Mouse (Mus musculus) gastrocnemius, adult 18-20 months (tissue): ENCODE measurements around the gene Zfp637. TPM values are rescaled to one million over a fixed set of nuclear protein-coding genes. Genes with fewer than 3 reads are reported as not detected.
"Not testable (repeated sequence)": the region's sequence is repeated elsewhere in the genome, so short reads cannot be mapped to it uniquely, and the experiment has no call there.

Experiments
- DNase-seq: peaks from one replicate; pipeline ENCODE4 v3.0.0; 2021; ENCODE audit warnings: low spot score
- total RNA-seq, 2 experiments: library from RNA; stranded (reverse); gene quantifications; 2 replicates each; pipeline ENCODE4 v1.2.3; 2021

Zfp637 gene
- total RNA-seq, 2 experiments from 2014 or later = 40.6 to 45.1 TPM

- peak; percentile 50 for DNase-seq
Measured at GRCm38 (mm10) chr6:117862899-117863620, 22.1 kb downstream of the Zfp637 start.

GRCm38 (mm10) chr6:117863751-117864150 is 22.8 kb downstream of the Zfp637 start:
- no peak for DNase-seq

- no peak for DNase-seq
Measured at GRCm38 (mm10) chr6:117868187-117868586, 27.2 kb downstream of the Zfp637 start.

DNA sequence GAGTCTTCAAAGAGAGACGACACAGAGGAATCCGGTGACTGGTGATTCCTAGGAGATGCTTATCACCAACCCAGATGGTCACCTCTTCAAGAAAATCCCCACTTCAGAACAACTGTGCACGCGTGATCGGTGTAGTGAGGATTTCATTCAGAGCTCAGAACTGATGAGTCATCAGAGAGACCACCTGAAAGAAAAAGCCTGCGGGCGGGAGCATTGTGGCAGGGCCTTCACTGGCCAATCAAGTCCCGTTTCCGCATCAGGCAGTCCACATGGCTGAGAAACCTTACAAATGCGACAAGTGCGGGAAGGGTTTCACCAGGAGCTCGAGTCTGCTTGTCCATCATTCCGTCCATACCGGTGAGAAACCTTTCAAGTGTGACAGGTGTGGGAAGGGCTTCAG is 30.1 kb downstream of the Zfp637 start:
- DNase-seq = no peak

GRCm38 (mm10) chr6:117873450-117873849 is 32.5 kb downstream of the Zfp637 start:
- not testable (repeated sequence) for DNase-seq

GRCm38 (mm10) chr6:117874621-117875281 is 33.8 kb downstream of the Zfp637 start:
- DNase-seq = no peak

- DNase-seq = peak; percentile 91
Measured at GRCm38 (mm10) chr6:117878700-117879407, 37.9 kb downstream of the Zfp637 start.

DNA sequence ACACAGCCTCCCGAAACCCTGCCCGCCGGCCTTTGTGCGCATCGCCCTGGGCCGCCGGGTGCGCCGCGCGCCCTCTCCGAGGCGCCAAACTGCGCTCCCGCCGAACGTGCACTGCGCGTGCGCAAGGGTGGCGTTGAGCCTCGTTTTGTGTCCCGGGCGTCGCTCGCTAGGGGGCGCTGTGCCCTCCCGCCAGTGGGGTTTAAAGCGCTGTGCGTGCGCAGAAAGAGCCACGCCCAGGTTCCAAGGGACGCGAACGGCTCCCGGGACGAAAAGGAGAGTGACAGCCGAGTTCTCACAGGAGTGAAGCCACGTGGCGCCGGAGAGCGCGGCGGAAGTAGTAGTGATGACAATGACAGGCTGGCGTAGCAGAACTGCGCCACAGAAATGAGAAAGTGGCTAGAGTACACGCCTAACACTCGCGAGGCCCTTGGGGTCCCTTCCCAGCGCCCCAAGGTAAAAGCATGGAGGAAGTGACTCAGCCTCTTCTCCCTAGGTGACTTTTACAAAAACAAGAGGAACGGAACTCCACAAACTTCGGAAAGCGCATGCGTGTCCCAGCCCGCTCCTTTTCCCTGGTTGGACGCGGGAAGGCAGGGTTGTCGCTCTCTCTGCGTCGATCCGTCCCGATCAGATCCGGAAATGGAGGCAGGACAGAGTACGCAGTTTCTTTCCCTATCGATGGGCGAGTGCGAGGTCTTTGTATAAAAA is 38.6 kb downstream of the Zfp637 start:
- peak; percentile 99 for DNase-seq

- peak; percentile 13 for DNase-seq
Measured at GRCm38 (mm10) chr6:117880394-117880838, 39.4 kb downstream of the Zfp637 start.

DNA sequence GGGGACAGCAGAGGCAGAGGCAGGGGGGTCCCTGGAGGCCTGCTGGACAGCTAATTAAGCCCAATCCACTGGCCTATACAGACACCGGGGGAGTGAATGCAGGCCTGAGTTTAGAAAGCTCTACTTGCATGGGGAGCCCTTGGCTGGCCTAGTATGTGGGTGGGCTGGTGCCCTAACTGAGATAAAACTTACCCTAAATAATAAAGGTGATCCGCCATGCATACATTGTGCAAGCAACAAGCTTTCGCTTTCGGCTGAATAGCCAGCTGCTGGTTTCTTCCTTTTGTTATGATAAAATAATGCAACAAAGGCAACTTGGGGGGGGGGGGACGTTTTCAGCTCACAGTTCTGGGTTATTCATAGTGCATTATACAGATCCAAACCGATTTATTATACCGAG is 40.2 kb downstream of the Zfp637 start:
- DNase-seq = no peak

GRCm38 (mm10) chr6:117881997-117882396 is 41.0 kb downstream of the Zfp637 start:
- no peak for DNase-seq

DNA sequence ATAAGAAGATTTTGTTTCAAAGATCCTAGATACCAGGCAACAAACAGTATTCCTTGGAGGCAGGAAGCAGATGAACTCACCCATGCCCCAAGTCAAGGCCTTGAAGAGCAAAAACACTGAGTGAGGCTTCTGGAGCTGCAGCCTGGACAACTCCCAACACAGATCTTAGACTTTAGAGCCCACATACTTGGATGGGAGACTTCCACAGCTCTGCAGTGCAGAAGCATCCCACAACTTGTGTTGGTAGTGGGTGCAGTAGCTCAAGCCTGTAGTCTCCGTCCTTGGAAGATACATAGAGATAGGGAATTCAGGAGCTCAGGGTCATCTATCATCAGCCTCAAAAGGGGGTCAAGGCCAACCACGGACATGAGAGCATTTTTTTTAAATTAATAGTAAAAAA is 45.0 kb downstream of the Zfp637 start:
- DNase-seq = no peak

- no peak for DNase-seq
Measured at GRCm38 (mm10) chr6:117888032-117888431, 47.1 kb downstream of the Zfp637 start.

DNA sequence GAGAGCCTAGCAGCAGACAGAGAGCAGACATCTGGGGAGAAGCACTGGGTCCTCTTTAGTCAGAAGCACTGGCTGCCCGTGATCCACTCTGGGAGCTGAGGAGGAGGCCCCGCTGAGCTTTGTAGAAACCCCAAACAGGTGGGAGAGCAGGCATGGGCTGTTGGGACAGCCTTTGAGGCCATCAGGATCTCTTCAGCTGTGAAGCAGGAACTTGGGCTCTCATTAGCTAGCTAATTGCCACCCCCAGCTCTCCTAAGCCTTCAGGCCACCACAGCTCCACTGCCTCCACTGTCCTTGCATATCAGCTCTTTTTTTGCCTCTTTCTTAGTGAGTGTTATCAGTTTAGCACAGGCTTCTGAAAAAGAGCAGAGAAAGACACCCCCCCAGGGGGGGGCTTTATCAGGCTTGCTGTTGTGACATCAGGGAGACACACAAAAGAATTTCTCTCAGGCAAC is 47.7 kb downstream of the Zfp637 start:
- DNase-seq = no peak

DNA sequence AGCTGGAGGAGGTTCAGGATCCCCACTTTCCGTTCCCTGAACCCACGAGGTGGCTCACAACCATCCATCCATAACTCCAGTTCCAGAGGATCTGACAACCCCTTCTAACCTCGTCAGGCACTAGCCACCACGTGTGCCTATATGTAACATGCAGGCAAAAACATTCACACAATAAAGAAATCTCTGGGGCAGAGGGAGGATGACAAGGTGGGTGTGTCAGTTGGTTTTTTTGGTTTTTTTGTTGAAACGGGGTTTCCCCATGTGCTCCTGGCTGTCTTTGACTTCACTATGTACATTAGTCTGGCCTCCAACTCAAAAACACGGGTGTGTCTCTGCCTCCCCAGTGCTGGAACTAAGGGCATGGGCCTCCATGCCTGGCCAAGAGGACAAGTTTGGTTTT is 49.3 kb downstream of the Zfp637 start:
- DNase-seq = no peak

GRCm38 (mm10) chr6:117891369-117892160 is 50.6 kb downstream of the Zfp637 start:
- DNase-seq = no peak

- DNase-seq = no peak
Measured at GRCm38 (mm10) chr6:117892386-117892785, 51.4 kb downstream of the Zfp637 start.

DNA sequence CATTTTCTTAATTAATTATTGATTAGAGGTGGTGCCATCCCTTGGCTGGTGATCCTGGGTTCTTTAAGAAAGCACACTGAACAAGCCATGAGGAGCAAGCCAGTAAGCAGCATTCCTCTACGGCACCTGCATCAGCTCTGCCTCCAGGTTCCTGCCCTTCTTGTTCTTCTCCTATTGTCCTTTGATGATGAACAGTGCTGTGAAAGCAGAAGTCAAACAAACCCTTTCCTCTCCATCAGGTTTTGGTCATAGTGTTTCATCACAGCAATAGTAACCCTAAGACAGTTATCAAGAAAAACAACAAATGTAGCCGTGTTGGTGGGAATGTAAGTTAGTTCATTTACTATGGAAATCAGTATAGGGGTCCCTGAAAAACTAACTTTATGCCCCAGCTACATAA is 52.5 kb downstream of the Zfp637 start:
- no peak for DNase-seq
